Mouse (Mus musculus) spleen, adult 2 months (tissue): ENCODE results near the gene 4930564D02Rik.

Experiments used
- CTCF ChIP-seq: fragments of 200-500 bp; IDR thresholded peaks from 2 replicates; pipeline ENCODE4 v1.5.1; 2011; ENCODE audit warnings: mild to moderate bottlenecking, inconsistent platforms; ENCODE audit not compliant: insufficient read depth, insufficient read length, insufficient replicate concordance; ENCODE audit errors: extremely low read depth
- POLR2A ChIP-seq: fragments of 200-500 bp; IDR thresholded peaks from 2 replicates; pipeline ENCODE4 v1.6.1; 2011; ENCODE audit warnings: low read depth, low read length, inconsistent platforms

GRCm38 (mm10) chr3:105090981-105091380 lies 24.3 kb downstream of the 4930564D02Rik start:
- no peak for TF ChIP-seq CTCF
- TF ChIP-seq POLR2A, result no peak
